In genomic region chr1:73963626-73964025, GRCm38 (mm10) we compare ENCODE assay signal across 8 mouse cellular contexts.
A peak's percentile ranks its signal among the peaks of the same experiment; 100 is the strongest.
DNase-seq lines count a peak whose midpoint lies in the region; ATAC-seq lines count a peak whose summit lies in the region.

No protein-coding gene starts in this region.

- no peak overlapping the region for H3K9ac ChIP-seq in hindbrain, embryonic 15.5 days
- no peak overlapping the region for H3K9ac ChIP-seq in liver, embryonic 11.5 days (ENCODE audit: low read depth, low read length)
- 0 out of 2 replicates have a peak overlapping the region, but pooled peaks have one; percentile 14 for H3K9ac ChIP-seq in stomach, embryonic 14.5 days (replicated peaks; ENCODE audit: low read depth, low read length)

- no peak for ATAC-seq in hindbrain, embryonic 15.5 days (ENCODE audit: low FRiP score, low read depth)
- ATAC-seq in liver, embryonic 11.5 days (replicated peaks; ENCODE audit: low FRiP score) = no peak
- ATAC-seq in stomach, embryonic 14.5 days (ENCODE audit: insufficient number of reproducible peaks, insufficient read depth, low FRiP score, low read depth) = no peak

- H3K27me3 ChIP-seq in hindbrain, embryonic 15.5 days = no peaks in the 10 kb centered on the region
- H3K27me3 ChIP-seq in liver, embryonic 11.5 days (replicated peaks; ENCODE audit: control insufficient read depth, insufficient read depth, low read length) = no peaks in the 10 kb centered on the region
- H3K27me3 ChIP-seq in stomach, embryonic 14.5 days (ENCODE audit: control insufficient read depth, insufficient read depth, low read length) = no peaks in the 10 kb centered on the region

- H3K4me3 ChIP-seq in hindbrain, embryonic 15.5 days = no peak overlapping the region
- no peak overlapping the region for H3K4me3 ChIP-seq in liver, embryonic 11.5 days (ENCODE audit: low read depth, low read length)
- H3K4me3 ChIP-seq in stomach, embryonic 14.5 days (ENCODE audit: low read depth, low read length) = no peak overlapping the region

- peaks cover 34% of the 10 kb centered on the region for H3K4me1 ChIP-seq in hindbrain, embryonic 15.5 days (replicated peaks)
- H3K4me1 ChIP-seq in liver, embryonic 11.5 days (replicated peaks; ENCODE audit: control insufficient read depth, insufficient read depth, low read length) = peaks cover 17% of the 10 kb centered on the region
- peaks cover 48% of the 10 kb centered on the region for H3K4me1 ChIP-seq in stomach, embryonic 14.5 days (ENCODE audit: control insufficient read depth, insufficient read depth, low read length)

- WGBS in hindbrain, embryonic 15.5 days = 32% methylated on average over 8 of the region's 8 CpGs
- WGBS in liver, embryonic 11.5 days = 38% methylated on average over 8 of the region's 8 CpGs
- 17% methylated on average over 8 of the region's 8 CpGs for WGBS in stomach, embryonic 14.5 days

- H3K27ac ChIP-seq in hindbrain, embryonic 15.5 days (replicated peaks) = peak overlapping the region; percentile 79
- H3K27ac ChIP-seq in liver, embryonic 11.5 days (ENCODE audit: low read depth, low read length) = peak overlapping the region; percentile 45; the same call in 1 of the 2 replicates
- peak overlapping the region; percentile 96 for H3K27ac ChIP-seq in stomach, embryonic 14.5 days (ENCODE audit: low read length)

- DNase-seq in urinary bladder, adult 18-20 months (ENCODE audit: low spot score in 2 of 2) = peak; percentile 37 to 48
- DNase-seq in urinary bladder, adult 2 months (ENCODE audit: low spot score) = no peak
- peak; percentile 76 for DNase-seq in gastrocnemius, postnatal 10 days
- no peak for DNase-seq in liver, embryonic 11.5 days (ENCODE audit: low spot score)
- no peak for DNase-seq in right cerebral cortex, adult 2 months (ENCODE audit: low spot score in 2 of 2)
- no peak for DNase-seq in cerebellum, adult 9-11 months

- no peaks in the 10 kb centered on the region for H3K36me3 ChIP-seq in hindbrain, embryonic 15.5 days
- H3K36me3 ChIP-seq in liver, embryonic 11.5 days (ENCODE audit: control insufficient read depth, insufficient read depth, low read length) = no peaks in the 10 kb centered on the region
- no peaks in the 10 kb centered on the region for H3K36me3 ChIP-seq in stomach, embryonic 14.5 days (ENCODE audit: control insufficient read depth, insufficient read depth, low read length)

- H3K4me2 ChIP-seq in hindbrain, embryonic 15.5 days = peak overlapping the region; percentile 6; the same call in 1 of the 2 replicates
- H3K4me2 ChIP-seq in liver, embryonic 11.5 days = no peak overlapping the region
- H3K4me2 ChIP-seq in stomach, embryonic 14.5 days (replicated peaks; ENCODE audit: low read depth, low read length) = peak overlapping the region; percentile 60; the same call in 1 of the 2 replicates

- no peaks in the 10 kb centered on the region for H3K9me3 ChIP-seq in hindbrain, embryonic 15.5 days
- no peaks in the 10 kb centered on the region for H3K9me3 ChIP-seq in liver, embryonic 11.5 days (ENCODE audit: control insufficient read depth, low read length)
- no peaks in the 10 kb centered on the region for H3K9me3 ChIP-seq in stomach, embryonic 14.5 days (ENCODE audit: control insufficient read depth, low read depth, low read length)

Comparison
In these comparisons a context has a peak if more than half of its experiments do, and no peak if none do; other contexts are left out.
1. DNase-seq: peak in urinary bladder, adult 18-20 months (2 of 2) and gastrocnemius, postnatal 10 days (single experiment); none in urinary bladder, adult 2 months (single experiment), liver, embryonic 11.5 days (single experiment), right cerebral cortex, adult 2 months (0 of 2) and cerebellum, adult 9-11 months (single experiment).
2. H3K27ac ChIP-seq: peak in every context shown above with its lines; median percentile 96 in stomach, embryonic 14.5 days; 79 in hindbrain, embryonic 15.5 days; 45 in liver, embryonic 11.5 days.